Mouse (Mus musculus): ENCODE measurements around the gene Spon2. TPM values are rescaled to one million over a fixed set of nuclear protein-coding genes. Genes with fewer than 3 reads are reported as not detected.

Spon2 gene
- polyA plus RNA-seq, 1 experiment from 2014 or later: 79.4 TPM

GRCm38 (mm10) chr5:33239111-33239714, 21.0 kb upstream of the Spon2 start:
- peaks cover 30 to 48% of the 10 kb centered on the region in 2 experiments for H3K4me1 ChIP-seq (ENCODE audit: control insufficient read depth in 2 of 2, insufficient read depth in 2 of 2, low read length in 2 of 2)
- no peak for ATAC-seq (ENCODE audit: insufficient number of reproducible peaks, insufficient read depth, low FRiP score, low read depth)
- 0 out of 2 replicates have a peak overlapping the region, but pooled peaks have one; percentile 12 for H3K9ac ChIP-seq (ENCODE audit: low read length)
- H3K4me3 ChIP-seq (ENCODE audit: control insufficient read depth in 1 of 2, insufficient read depth in 1 of 2, low read depth in 1 of 2, low read length in 2 of 2): no peak overlapping the region
- H3K27ac ChIP-seq (replicated peaks in 1 of 2; ENCODE audit: control insufficient read depth in 1 of 2, insufficient read depth in 1 of 2, low read depth in 2 of 2, low read length in 2 of 2): peak overlapping the region; percentile 28 to 59; a peak in 2 of 4 replicates
- WGBS: 67% methylated on average over 3 of the region's 3 CpGs
- H3K36me3 ChIP-seq (ENCODE audit: control insufficient read depth, insufficient read depth, low read length): peaks cover 8% of the 10 kb centered on the region; the same call in 1 of the 2 replicates
- no peaks in the 10 kb centered on the region for H3K9me3 ChIP-seq (ENCODE audit: control insufficient read depth, low read length)
- H3K4me2 ChIP-seq (ENCODE audit: low read length): no peak overlapping the region
- H3K27me3 ChIP-seq (ENCODE audit: control insufficient read depth, insufficient read depth, low read length): no peaks in the 10 kb centered on the region

- Histone ChIP-seq H3K9ac (ENCODE audit: low read length) (no peak overlapping the region), H3K36me3 (ENCODE audit: control insufficient read depth, insufficient read depth, low read length) (peaks cover 7% of the 10 kb centered on the region; the same call in 1 of the 2 replicates), H3K4me1 (ENCODE audit: control insufficient read depth in 2 of 2, insufficient read depth in 2 of 2, low read length in 2 of 2) (peaks cover 39 to 58% of the 10 kb centered on the region in 2 experiments), H3K4me2 (ENCODE audit: low read length) (no peak overlapping the region), H3K9me3 (ENCODE audit: control insufficient read depth, low read length) (no peaks in the 10 kb centered on the region), H3K27ac (replicated peaks in 1 of 2; ENCODE audit: control insufficient read depth in 1 of 2, insufficient read depth in 1 of 2, low read depth in 2 of 2, low read length in 2 of 2) (no peak overlapping the region), H3K27me3 (ENCODE audit: control insufficient read depth, insufficient read depth, low read length) (no peaks in the 10 kb centered on the region), H3K4me3 (ENCODE audit: control insufficient read depth in 1 of 2, insufficient read depth in 1 of 2, low read depth in 1 of 2, low read length in 2 of 2) (no peak overlapping the region)
- WGBS: 72% methylated on average over 3 of the region's 3 CpGs
- ATAC-seq (ENCODE audit: insufficient number of reproducible peaks, insufficient read depth, low FRiP score, low read depth): no peak
These were observed 20.0 kb upstream of the Spon2 start for GRCm38 (mm10) chr5:33238256-33238645.

- H3K27me3 ChIP-seq (ENCODE audit: control insufficient read depth, insufficient read depth, low read length): no peaks in the 10 kb centered on the region
- 83% methylated on average over 11 of the region's 11 CpGs for WGBS
- H3K9me3 ChIP-seq (ENCODE audit: control insufficient read depth, low read length): no peaks in the 10 kb centered on the region
- no peak overlapping the region for H3K27ac ChIP-seq (replicated peaks in 1 of 2; ENCODE audit: control insufficient read depth in 1 of 2, insufficient read depth in 1 of 2, low read depth in 2 of 2, low read length in 2 of 2)
- H3K4me2 ChIP-seq (ENCODE audit: low read length): no peak overlapping the region
- H3K4me3 ChIP-seq (ENCODE audit: control insufficient read depth in 1 of 2, insufficient read depth in 1 of 2, low read depth in 1 of 2, low read length in 2 of 2): no peak overlapping the region
- H3K4me1 ChIP-seq (ENCODE audit: control insufficient read depth in 2 of 2, insufficient read depth in 2 of 2, low read length in 2 of 2): peaks cover 43 to 63% of the 10 kb centered on the region in 2 experiments
- H3K36me3 ChIP-seq (ENCODE audit: control insufficient read depth, insufficient read depth, low read length): peaks cover 6% of the 10 kb centered on the region; the same call in 1 of the 2 replicates
- no peak overlapping the region for H3K9ac ChIP-seq (ENCODE audit: low read length)
- no peak for ATAC-seq (ENCODE audit: insufficient number of reproducible peaks, insufficient read depth, low FRiP score, low read depth)
These were observed 19.5 kb upstream of the Spon2 start for GRCm38 (mm10) chr5:33237600-33238255.

- H3K4me2 ChIP-seq (ENCODE audit: low read length): peak overlapping the region; percentile 60
- peak overlapping the region; percentile 93 to 98 for H3K27ac ChIP-seq (replicated peaks in 1 of 2; ENCODE audit: control insufficient read depth in 1 of 2, insufficient read depth in 1 of 2, low read depth in 2 of 2, low read length in 2 of 2)
- H3K9me3 ChIP-seq (ENCODE audit: control insufficient read depth, low read length): no peaks in the 10 kb centered on the region
- ATAC-seq (ENCODE audit: insufficient number of reproducible peaks, insufficient read depth, low FRiP score, low read depth): peak; percentile 87
- H3K27me3 ChIP-seq (ENCODE audit: control insufficient read depth, insufficient read depth, low read length): no peaks in the 10 kb centered on the region
- peak overlapping the region in 1 of 2 experiments; percentile 17; a peak in 1 of 4 replicates for H3K4me3 ChIP-seq (ENCODE audit: control insufficient read depth in 1 of 2, insufficient read depth in 1 of 2, low read depth in 1 of 2, low read length in 2 of 2)
- WGBS: under 1% methylated on average over 13 of the region's 13 CpGs
- peaks cover 46 to 66% of the 10 kb centered on the region in 2 experiments for H3K4me1 ChIP-seq (ENCODE audit: control insufficient read depth in 2 of 2, insufficient read depth in 2 of 2, low read length in 2 of 2)
- peak overlapping the region; percentile 57 for H3K9ac ChIP-seq (ENCODE audit: low read length)
- H3K36me3 ChIP-seq (ENCODE audit: control insufficient read depth, insufficient read depth, low read length): no peaks in the 10 kb centered on the region
These were observed 16.3 kb upstream of the Spon2 start for GRCm38 (mm10) chr5:33234391-33235031.

GRCm38 (mm10) chr5:33232791-33233190, 14.5 kb upstream of the Spon2 start:
- no peak overlapping the region for H3K4me2 ChIP-seq (ENCODE audit: low read length)
- no peak overlapping the region for H3K4me3 ChIP-seq (ENCODE audit: control insufficient read depth in 1 of 2, insufficient read depth in 1 of 2, low read depth in 1 of 2, low read length in 2 of 2)
- H3K27ac ChIP-seq (replicated peaks in 1 of 2; ENCODE audit: control insufficient read depth in 1 of 2, insufficient read depth in 1 of 2, low read depth in 2 of 2, low read length in 2 of 2): no peak overlapping the region
- no peaks in the 10 kb centered on the region for H3K27me3 ChIP-seq (ENCODE audit: control insufficient read depth, insufficient read depth, low read length)
- H3K4me1 ChIP-seq (ENCODE audit: control insufficient read depth in 2 of 2, insufficient read depth in 2 of 2, low read length in 2 of 2): peaks cover 46 to 65% of the 10 kb centered on the region in 2 experiments
- H3K36me3 ChIP-seq (ENCODE audit: control insufficient read depth, insufficient read depth, low read length): no peaks in the 10 kb centered on the region
- no peak for ATAC-seq (ENCODE audit: insufficient number of reproducible peaks, insufficient read depth, low FRiP score, low read depth)
- WGBS: 75% methylated on average over 5 of the region's 5 CpGs
- H3K9me3 ChIP-seq (ENCODE audit: control insufficient read depth, low read length): no peaks in the 10 kb centered on the region
- no peak overlapping the region for H3K9ac ChIP-seq (ENCODE audit: low read length)

- 29% methylated on average over 5 of the region's 5 CpGs for WGBS
- H3K27ac ChIP-seq (replicated peaks in 1 of 2; ENCODE audit: control insufficient read depth in 1 of 2, insufficient read depth in 1 of 2, low read depth in 2 of 2, low read length in 2 of 2): peak overlapping the region; percentile 18 to 44; a peak in 2 of 4 replicates
- no peak overlapping the region for H3K4me3 ChIP-seq (ENCODE audit: control insufficient read depth in 1 of 2, insufficient read depth in 1 of 2, low read depth in 1 of 2, low read length in 2 of 2)
- no peak overlapping the region for H3K4me2 ChIP-seq (ENCODE audit: low read length)
- no peaks in the 10 kb centered on the region for H3K9me3 ChIP-seq (ENCODE audit: control insufficient read depth, low read length)
- H3K4me1 ChIP-seq (ENCODE audit: control insufficient read depth in 2 of 2, insufficient read depth in 2 of 2, low read length in 2 of 2): peaks cover 45 to 58% of the 10 kb centered on the region in 2 experiments
- no peaks in the 10 kb centered on the region for H3K36me3 ChIP-seq (ENCODE audit: control insufficient read depth, insufficient read depth, low read length)
- H3K9ac ChIP-seq (ENCODE audit: low read length): no peak overlapping the region
- no peaks in the 10 kb centered on the region for H3K27me3 ChIP-seq (ENCODE audit: control insufficient read depth, insufficient read depth, low read length)
- no peak for ATAC-seq (ENCODE audit: insufficient number of reproducible peaks, insufficient read depth, low FRiP score, low read depth)
These were observed 12.0 kb upstream of the Spon2 start for GRCm38 (mm10) chr5:33230285-33230684.

- ATAC-seq (ENCODE audit: insufficient number of reproducible peaks, insufficient read depth, low FRiP score, low read depth): 0 out of 2 replicates have a peak, but pooled peaks have one; percentile 39
- Histone ChIP-seq H3K4me2 (ENCODE audit: low read length) (no peak overlapping the region), H3K9me3 (ENCODE audit: control insufficient read depth, low read length) (no peaks in the 10 kb centered on the region), H3K9ac (ENCODE audit: low read length) (no peak overlapping the region), H3K36me3 (ENCODE audit: control insufficient read depth, insufficient read depth, low read length) (no peaks in the 10 kb centered on the region), H3K4me3 (ENCODE audit: control insufficient read depth in 1 of 2, insufficient read depth in 1 of 2, low read depth in 1 of 2, low read length in 2 of 2) (no peak overlapping the region), H3K27ac (replicated peaks in 1 of 2; ENCODE audit: control insufficient read depth in 1 of 2, insufficient read depth in 1 of 2, low read depth in 2 of 2, low read length in 2 of 2) (peak overlapping the region; percentile 41 to 62), H3K4me1 (ENCODE audit: control insufficient read depth in 2 of 2, insufficient read depth in 2 of 2, low read length in 2 of 2) (peaks cover 37 to 55% of the 10 kb centered on the region in 2 experiments), H3K27me3 (ENCODE audit: control insufficient read depth, insufficient read depth, low read length) (no peaks in the 10 kb centered on the region)
- WGBS: 57% methylated on average over 5 of the region's 5 CpGs
These were observed 10.2 kb upstream of the Spon2 start for GRCm38 (mm10) chr5:33228428-33228827.
